Mouse (Mus musculus): ENCODE results near the gene 1110051M20Rik.

The 1110051M20Rik gene

DNA sequence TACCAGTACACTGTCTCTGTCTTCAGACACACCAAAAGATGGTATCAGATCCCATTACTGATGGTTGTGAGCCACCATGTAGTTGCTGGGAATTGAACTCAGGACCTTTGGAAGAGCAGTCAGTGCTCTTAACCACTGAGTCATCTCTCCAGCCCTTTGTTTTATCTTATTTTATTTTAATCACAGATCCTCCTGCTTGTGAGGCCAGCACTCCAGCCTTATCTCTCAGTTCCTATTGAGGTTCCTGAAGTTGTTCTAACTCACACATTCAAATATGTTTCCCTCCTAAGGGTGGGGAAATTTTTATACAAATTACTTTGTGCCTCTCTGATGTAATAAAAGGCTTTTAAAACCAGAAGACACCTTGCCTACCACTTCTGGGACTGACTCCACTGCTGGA is 137.9 kb downstream of the 1110051M20Rik start:
- DNase-seq (ENCODE audit: low read depth, low spot score): no peak

DNA sequence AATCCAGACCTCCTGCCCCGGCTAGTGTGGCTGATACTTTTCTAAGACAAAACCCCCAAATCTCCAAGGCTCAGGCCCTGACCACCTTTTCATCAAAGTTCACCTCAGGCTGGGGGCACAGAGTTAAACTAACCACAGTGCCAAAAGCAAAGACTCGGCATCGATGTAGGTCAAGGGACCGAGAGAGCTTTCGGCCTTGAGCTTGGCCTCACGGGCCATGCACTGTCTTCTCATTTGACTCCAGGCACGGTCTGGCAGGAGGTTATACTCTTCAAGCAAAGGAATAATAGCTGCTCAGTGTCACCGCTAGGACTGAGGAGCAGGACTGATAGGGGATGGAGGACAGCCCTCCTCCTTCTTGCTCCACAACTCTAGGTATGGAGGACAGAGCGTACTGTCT is 138.6 kb downstream of the 1110051M20Rik start:
- no peak for DNase-seq (ENCODE audit: low read depth, low spot score)

- no peak for DNase-seq (ENCODE audit: low read depth, low spot score)
These were observed 141.7 kb downstream of the 1110051M20Rik start for GRCm38 (mm10) chr2:91302845-91303244.

DNA sequence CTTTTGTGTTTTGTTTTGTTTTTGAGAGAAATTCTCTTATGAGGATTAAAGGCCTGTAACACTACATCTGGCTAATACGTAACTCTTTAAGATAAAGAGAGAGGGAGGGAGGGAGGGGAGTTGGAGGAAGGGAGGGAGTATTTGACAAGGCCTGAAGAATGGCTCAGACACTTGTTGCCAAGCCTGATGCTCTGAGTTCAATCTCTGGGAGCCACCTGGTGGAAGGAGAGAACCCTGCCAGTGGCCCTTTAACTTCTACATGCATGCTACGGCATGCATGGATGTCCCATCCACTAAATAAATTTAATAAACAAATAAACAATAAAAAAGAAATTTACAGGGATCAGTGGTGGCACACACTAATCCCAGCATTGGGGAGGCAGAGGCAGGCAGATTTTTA is 142.7 kb downstream of the 1110051M20Rik start:
- DNase-seq (ENCODE audit: low read depth, low spot score): no peak

GRCm38 (mm10) chr2:91300784-91301183 is 143.7 kb downstream of the 1110051M20Rik start:
- no peak for DNase-seq (ENCODE audit: low read depth, low spot score)

DNA sequence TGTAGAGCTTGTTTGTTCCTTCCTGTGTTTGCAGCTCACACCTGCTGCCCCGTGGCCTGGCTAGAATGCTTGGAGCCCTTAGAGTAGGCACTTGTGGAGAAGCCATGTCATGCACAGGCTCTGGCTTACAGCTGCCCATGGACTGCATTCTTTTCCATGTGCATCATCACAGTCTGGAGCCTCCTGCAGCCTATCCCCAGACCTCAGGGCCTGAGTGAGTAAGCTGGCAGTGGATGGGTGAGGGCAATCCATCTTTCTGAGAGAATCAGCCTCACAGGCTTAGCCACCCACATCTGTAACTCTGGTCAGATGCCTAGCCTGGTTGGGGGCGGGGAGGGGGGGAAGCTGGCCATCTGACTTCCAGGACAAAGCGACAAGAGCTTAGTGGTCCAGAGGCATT is 145.3 kb downstream of the 1110051M20Rik start:
- DNase-seq (ENCODE audit: low read depth, low spot score): peak; percentile 36

GRCm38 (mm10) chr2:91295895-91296294 is 148.6 kb downstream of the 1110051M20Rik start:
- no peak for DNase-seq (ENCODE audit: low read depth, low spot score)

GRCm38 (mm10) chr2:91294226-91294625 is 150.3 kb downstream of the 1110051M20Rik start:
- no peak for DNase-seq (ENCODE audit: low read depth, low spot score)

DNA sequence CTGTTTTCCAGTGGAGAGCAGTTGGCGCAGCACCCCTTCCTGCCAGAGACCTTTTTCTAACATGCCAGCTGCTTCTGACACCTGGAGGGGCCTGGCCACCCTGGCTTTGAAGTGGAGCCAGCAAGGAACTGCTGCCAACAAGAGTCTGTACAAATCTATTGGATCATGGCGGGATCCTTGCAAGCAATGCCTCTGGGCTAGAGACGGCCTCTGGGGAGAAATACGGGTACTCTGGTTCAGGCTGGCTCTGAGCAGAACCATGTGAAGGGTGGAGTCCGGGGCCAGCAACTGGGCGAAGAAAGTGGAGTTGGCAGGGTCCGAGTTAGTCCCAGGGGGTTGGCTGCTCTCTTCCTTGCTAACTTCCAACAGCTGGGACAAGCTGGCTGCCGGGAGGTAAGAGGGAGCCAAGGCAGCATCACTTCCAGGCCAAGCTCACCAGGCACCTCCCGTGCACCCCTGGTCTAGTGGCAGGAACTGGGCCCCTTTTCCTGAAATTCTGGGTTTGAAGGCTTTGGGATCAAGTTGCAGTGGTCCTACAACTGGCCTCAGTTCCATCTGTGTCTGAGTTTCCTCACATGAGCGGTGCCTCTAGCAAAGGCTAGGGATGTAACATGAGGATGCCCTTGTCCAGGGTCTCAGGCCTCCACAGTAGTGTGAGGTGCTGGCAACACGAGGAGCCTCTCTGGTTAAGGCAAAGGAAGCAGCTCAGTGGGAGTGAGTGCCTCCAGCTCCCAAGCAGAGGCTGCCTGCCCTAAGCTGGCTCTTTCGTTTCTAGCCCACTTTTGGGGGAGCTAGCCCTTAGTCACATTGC is 153.1 kb downstream of the 1110051M20Rik start:
- no peak for DNase-seq (ENCODE audit: low read depth, low spot score)

- DNase-seq (ENCODE audit: low read depth, low spot score): no peak
These were observed 156.9 kb downstream of the 1110051M20Rik start for GRCm38 (mm10) chr2:91287563-91287962.

DNA sequence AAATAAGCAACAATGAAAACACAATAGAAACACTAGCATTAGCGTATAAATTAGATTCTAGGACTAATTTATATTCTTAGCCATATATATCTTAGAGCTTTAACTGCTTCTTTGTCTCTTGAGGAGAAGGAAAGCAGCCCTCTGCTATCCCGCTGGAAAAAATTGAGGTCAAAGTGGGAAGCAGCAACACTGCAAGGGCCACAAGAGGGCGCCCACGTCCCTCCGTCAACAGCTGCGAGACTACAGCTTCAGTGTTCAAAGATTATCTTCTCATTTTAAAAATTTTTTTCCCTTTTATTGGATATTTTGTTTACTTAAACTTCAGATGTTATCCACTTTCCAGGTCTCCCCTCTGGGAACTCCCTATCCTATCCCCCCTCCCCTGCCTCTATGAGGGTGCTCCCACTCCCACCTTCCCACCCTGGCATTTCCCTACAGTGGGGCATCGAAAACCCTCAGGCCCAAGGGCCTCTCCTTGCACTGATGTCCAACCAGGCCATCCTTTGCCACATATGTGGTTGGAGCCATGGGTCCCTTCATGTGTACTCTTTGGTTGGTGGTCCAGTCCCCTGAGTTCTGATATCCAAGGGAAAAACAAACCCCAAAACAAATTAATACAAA is 158.5 kb downstream of the 1110051M20Rik start:
- DNase-seq (ENCODE audit: low read depth, low spot score): peak; percentile 64

DNA sequence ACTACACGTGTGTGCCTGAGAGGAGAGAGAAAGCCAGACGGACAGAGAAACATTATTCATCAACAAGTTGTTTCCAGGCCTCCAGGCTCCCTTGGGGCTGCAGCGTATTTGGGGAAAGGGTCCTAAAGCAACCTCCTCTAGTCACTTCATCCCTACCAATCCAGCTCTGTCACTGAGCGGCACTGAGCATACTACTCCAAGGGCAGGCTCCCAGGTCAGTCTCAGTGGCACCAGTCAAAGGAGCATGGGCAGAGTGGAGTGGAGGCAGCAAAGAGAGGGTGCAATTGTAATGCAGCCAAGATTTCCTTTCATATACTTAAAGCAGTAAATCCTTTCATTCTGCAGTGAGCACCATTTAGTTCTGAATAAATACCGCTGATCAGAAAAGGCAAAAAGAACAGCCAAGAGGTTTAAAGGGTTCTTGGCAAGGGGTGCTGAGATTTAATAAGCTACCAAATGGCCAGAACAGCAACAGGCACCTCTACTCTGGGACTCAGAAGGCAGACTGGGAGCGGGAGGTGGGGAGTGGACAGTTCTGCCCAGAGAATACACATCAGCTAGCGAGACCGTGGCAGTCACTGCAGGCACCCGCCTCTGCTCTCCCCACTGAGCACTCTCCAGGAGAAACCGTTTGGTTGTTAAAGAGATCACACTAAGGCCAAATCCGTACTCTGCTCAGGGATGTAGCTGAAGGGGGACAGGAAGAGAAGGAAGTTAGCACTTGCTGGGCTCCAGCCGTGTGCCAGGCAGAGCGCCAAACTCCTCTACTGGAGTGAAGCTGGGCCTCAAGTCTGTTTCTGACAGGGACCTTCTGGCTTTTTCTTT is 159.9 kb downstream of the 1110051M20Rik start:
- DNase-seq (ENCODE audit: low read depth, low spot score): no peak

GRCm38 (mm10) chr2:91283972-91284371 is 160.5 kb downstream of the 1110051M20Rik start:
- DNase-seq (ENCODE audit: low read depth, low spot score): no peak

DNA sequence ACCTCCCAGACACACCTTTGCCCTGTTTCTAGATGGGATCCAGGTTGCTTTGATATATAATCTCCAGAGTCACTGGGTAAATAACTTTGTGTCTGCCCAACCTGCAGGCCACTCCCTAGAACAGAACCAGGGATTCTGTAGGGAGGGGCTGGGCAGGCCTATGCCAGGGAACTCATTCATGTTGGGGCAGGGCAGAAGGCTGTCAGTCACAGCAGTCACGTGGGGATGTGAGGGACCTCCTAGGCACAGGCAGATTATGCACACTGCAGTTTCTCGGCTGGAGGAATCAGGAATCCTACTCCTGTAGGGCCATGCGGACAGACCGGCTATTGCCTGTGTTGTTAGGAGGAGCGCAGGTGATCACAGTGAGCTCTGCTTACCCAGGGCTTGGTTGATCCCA is 163.1 kb downstream of the 1110051M20Rik start:
- no peak for DNase-seq (ENCODE audit: low read depth, low spot score)

DNA sequence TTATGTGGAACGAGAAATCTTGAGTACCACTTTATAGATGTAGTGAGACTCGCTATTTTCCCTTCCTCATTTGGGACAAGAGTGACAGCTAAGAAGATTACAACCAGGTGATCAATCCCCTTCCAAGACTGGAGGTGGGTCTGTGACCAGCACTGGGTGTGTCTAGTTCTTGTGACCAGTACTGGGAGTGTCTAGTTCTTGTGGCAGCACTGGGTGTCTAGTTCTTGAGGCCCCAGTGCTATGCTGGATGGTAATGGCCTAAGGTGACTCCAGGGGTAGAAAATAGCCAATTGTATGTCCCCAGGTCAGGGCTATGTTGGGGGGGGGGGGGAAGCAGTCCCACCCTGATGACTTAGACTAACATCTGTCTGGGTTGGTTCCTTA is 165.1 kb downstream of the 1110051M20Rik start:
- no peak for DNase-seq (ENCODE audit: low read depth, low spot score)

DNA sequence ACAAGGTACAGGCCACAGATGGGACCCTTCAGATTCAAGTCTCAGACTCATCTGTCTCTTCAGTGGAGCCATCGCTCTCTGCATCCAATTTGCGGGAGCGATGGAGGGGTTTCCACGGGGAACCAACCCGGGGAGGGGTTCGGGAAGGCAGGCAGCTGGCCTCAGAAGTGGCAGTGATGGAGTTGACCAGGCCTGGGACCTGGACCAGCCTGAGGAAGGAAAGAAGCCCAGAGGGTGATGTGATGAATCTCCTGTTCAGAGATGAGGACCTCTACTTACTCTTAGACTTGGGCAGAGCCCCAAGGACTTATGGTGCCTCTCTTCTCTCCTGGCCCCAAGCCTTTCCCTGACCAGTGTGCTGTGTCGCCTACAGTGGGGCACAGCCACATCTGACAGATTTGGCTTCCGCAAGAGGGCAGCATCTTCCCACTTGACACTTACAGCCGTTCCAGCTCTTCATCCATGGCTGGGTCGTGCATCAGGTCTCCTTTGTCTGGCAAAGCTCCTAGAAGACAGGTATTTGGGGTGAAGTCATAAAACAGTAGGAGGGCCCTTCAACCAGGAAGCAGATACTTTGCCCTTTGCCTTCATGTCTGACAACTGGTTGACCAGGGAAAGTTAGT is 165.6 kb downstream of the 1110051M20Rik start:
- no peak for DNase-seq (ENCODE audit: low read depth, low spot score)

DNA sequence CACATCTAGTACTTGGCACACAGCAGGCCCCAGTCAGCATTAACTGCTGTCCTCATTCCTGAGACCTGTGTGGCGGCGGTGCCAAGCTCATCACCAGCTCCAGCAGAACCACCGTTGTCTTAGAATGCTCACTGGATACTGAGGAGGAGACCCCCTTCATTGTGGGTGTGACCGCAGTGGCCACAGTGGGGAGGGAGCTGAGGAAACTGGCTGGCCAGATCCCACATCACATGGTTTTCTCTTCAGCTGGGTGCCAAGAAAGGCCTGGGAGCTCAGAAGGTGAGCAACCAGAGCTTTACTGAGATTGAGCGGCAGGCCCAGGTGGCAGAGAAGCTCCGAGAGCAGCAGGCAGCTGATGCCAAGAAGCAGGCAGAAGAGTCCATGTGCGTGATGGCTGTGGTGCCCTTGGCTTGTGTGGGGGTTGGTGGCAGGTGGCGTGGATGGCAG is 174.8 kb downstream of the 1110051M20Rik start:
- no peak for DNase-seq (ENCODE audit: low read depth, low spot score)

GRCm38 (mm10) chr2:91268706-91269105 is 175.8 kb downstream of the 1110051M20Rik start:
- DNase-seq (ENCODE audit: low read depth, low spot score): no peak

DNA sequence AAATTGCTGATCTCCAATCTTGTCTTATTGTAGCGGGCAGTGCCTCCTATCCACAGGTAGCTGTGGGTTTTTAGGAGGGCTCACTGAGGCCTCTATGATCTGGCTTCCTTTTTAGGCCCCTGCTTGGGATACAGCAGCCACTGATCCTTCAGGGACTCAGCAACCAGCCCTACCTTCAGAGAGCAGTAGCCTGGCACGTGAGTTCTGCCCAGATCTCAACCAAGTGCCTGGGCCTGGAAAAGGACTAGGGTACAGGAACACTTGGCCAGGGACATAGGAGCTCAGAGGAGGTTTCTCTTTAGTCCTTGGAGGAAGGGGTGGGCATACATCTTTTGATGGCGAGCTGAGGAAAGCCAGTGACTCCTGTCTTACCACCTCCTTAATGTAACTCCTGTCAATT is 176.5 kb downstream of the 1110051M20Rik start:
- DNase-seq (ENCODE audit: low read depth, low spot score): no peak

GRCm38 (mm10) chr2:91264711-91265681 is 179.5 kb downstream of the 1110051M20Rik start, which contains the start of gene Arfgap2:
TSS of gene Arfgap2 (plus strand) at chr2:91264974.
- DNase-seq (ENCODE audit: low read depth, low spot score): peak; percentile 94

All from retina, adult 2 months (tissue).